Mouse (Mus musculus): Measurements from ENCODE around the gene 6030468B19Rik.

GRCm38 (mm10) chr11:117780582-117781111 lies 16.8 kb upstream of the 6030468B19Rik start:
- TF ChIP-seq CTCF (IDR thresholded peaks at IDR 0.05; ENCODE audit: borderline replicate concordance, extremely low read depth, insufficient read depth, insufficient read length), result no peak
- no peak for TF ChIP-seq POLR2A (IDR thresholded peaks at IDR 0.05; ENCODE audit: borderline replicate concordance, extremely low read depth, insufficient read depth, insufficient read length, poor library complexity, severe bottlenecking)

Data from brain, embryonic 14.5 days (tissue).